Mouse (Mus musculus): ENCODE results near the gene Ldlrap1. TPM values are rescaled to one million over a fixed set of nuclear protein-coding genes. Genes with fewer than 3 reads are reported as not detected.

Ldlrap1 gene
- polyA plus RNA-seq, 1 experiment from 2014 or later = 19.6 TPM

DNA sequence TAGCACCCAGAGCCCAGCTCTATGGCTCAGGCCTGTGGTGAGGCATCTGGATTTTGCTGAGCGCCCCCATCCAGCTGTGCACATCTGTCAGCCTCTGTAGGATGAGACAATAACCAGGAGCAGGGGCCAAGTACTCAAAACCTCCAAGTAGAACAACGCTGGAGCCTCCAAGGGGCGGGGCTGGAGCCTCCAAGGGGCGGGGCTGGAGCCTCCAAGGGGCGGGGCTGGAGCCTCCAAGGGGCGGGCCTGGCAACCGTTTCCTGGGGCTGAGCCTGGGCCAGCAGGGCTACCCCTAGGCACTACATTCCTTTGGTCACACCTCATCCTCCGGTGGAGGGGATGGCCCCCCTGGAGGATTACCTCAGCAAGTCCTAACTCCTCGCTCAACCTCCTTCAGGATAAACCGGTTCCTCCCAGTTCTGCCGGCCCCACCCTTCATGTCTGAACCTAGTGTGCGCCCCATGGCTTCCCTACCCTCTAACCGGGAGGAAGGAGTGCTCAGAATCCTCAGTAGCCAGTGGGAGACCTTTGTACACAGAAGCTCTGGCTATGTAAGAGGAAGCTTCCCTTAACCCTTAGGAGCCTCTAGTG, 33.7 kb downstream of the Ldlrap1 start:
- Histone ChIP-seq H3K9ac (ENCODE audit: low read depth, low read length) (peak overlapping the region; percentile 1; the same call in 1 of the 2 replicates), H3K27me3 (replicated peaks; ENCODE audit: control insufficient read depth, insufficient read depth, low read length) (no peaks in the 10 kb centered on the region), H3K9me3 (ENCODE audit: control insufficient read depth, low read length) (no peaks in the 10 kb centered on the region), H3K36me3 (ENCODE audit: control insufficient read depth, insufficient read depth, low read length) (no peaks in the 10 kb centered on the region), H3K4me3 (ENCODE audit: low read length) (peak overlapping the region; percentile 11; the same call in 1 of the 2 replicates), H3K27ac (ENCODE audit: low read length) (peak overlapping the region; percentile 58), H3K4me2 (ENCODE audit: low read depth, low read length) (peak overlapping the region; percentile 44), H3K4me1 (ENCODE audit: control insufficient read depth, insufficient read depth, low read length) (peaks cover 37% of the 10 kb centered on the region)
- ATAC-seq = peak; percentile 95
- 5% methylated on average over 13 of the region's 13 CpGs for WGBS

DNA sequence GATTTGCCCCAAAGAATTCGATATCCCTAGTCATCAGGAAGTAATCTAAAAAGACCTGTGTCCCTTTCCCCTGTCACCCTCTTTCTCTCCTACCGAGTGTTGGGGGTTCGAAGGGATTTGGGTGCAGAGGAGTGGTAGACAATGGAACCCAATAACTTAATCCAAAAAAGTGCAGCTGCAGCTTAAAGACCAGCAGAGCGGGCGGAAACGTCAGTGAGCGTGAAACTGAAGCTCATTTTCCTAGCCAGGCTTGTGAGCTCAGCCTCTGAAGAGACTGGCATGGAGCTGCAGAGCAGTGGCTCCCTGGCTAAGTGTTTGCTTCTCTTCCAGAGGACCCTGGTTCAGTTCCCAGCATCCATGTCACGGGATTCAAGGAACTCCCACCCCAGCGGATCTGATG, 34.5 kb downstream of the Ldlrap1 start:
- WGBS = 66% methylated on average over 9 of the region's 9 CpGs
- Histone ChIP-seq H3K9me3 (ENCODE audit: control insufficient read depth, low read length) (no peaks in the 10 kb centered on the region), H3K4me1 (ENCODE audit: control insufficient read depth, insufficient read depth, low read length) (peaks cover 37% of the 10 kb centered on the region), H3K4me2 (ENCODE audit: low read depth, low read length) (no peak overlapping the region), H3K27ac (ENCODE audit: low read length) (peak overlapping the region; percentile 58), H3K27me3 (replicated peaks; ENCODE audit: control insufficient read depth, insufficient read depth, low read length) (no peaks in the 10 kb centered on the region), H3K9ac (ENCODE audit: low read depth, low read length) (no peak overlapping the region), H3K36me3 (ENCODE audit: control insufficient read depth, insufficient read depth, low read length) (no peaks in the 10 kb centered on the region), H3K4me3 (ENCODE audit: low read length) (no peak overlapping the region)
- ATAC-seq = no peak

DNA sequence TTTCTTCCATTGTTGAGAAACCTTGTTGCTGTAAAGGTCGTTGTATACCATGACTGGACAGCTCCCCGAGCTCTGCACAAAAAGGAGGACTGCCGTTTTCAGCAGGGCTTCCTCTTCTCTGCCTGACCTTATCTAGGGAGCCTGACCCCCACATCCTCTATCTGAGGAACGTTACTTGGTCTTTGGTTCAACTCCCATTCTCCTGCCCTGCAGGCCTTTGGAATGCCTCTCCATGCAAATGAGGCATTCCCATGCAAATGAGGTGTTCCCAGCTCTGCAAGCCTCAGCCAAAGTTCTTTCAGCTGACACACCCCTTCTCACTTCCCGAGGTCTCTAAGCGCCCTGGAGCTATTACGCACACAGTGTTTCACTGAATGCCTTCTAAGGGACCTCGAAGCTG, 37.7 kb downstream of the Ldlrap1 start:
- H3K4me1 ChIP-seq (ENCODE audit: control insufficient read depth, insufficient read depth, low read length) = peaks cover 44% of the 10 kb centered on the region
- H3K36me3 ChIP-seq (ENCODE audit: control insufficient read depth, insufficient read depth, low read length) = no peaks in the 10 kb centered on the region
- 9% methylated on average over 8 of the region's 8 CpGs for WGBS
- no peak overlapping the region for H3K9ac ChIP-seq (ENCODE audit: low read depth, low read length)
- peak overlapping the region; percentile 32 for H3K4me2 ChIP-seq (ENCODE audit: low read depth, low read length)
- no peaks in the 10 kb centered on the region for H3K27me3 ChIP-seq (replicated peaks; ENCODE audit: control insufficient read depth, insufficient read depth, low read length)
- no peaks in the 10 kb centered on the region for H3K9me3 ChIP-seq (ENCODE audit: control insufficient read depth, low read length)
- ATAC-seq = no peak
- H3K4me3 ChIP-seq (ENCODE audit: low read length) = no peak overlapping the region
- H3K27ac ChIP-seq (ENCODE audit: low read length) = no peak overlapping the region

DNA sequence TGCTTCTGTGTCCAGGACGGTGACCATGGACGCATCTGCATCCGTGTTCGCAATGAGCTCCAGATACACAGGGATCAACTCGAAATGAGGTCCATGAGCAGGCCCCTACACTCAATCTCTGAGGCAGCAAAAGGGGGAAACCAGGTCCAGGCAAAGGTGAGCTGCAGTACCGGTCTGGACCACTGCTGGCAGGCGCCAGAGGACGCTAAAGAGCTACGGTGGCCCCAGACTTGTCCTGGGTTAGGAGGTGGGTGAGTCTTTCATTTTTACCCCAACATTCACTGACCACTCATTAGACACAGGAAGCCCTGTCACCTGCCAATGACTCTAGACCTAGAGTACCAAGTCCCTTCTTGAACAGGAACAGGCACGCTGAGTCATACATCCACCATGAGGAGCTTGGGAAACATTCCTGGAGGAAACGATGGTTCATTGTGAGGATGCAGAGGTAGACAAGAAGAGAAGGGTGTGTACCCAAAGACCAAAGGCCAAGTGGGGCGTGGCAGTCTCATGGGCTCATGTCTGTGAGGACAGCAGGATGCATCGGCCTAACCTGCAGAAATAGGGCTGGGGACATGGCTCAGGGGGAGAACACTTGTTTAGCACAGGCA, 42.0 kb downstream of the Ldlrap1 start:
- H3K4me3 ChIP-seq (ENCODE audit: low read length) = no peak overlapping the region
- no peaks in the 10 kb centered on the region for H3K36me3 ChIP-seq (ENCODE audit: control insufficient read depth, insufficient read depth, low read length)
- ATAC-seq = peak; percentile 63
- no peaks in the 10 kb centered on the region for H3K9me3 ChIP-seq (ENCODE audit: control insufficient read depth, low read length)
- H3K4me2 ChIP-seq (ENCODE audit: low read depth, low read length) = no peak overlapping the region
- H3K27me3 ChIP-seq (replicated peaks; ENCODE audit: control insufficient read depth, insufficient read depth, low read length) = no peaks in the 10 kb centered on the region
- no peak overlapping the region for H3K9ac ChIP-seq (ENCODE audit: low read depth, low read length)
- 70% methylated on average over 13 of the region's 13 CpGs for WGBS
- peaks cover 29% of the 10 kb centered on the region for H3K4me1 ChIP-seq (ENCODE audit: control insufficient read depth, insufficient read depth, low read length)
- H3K27ac ChIP-seq (ENCODE audit: low read length) = peak overlapping the region; percentile 36; the same call in 1 of the 2 replicates

DNA sequence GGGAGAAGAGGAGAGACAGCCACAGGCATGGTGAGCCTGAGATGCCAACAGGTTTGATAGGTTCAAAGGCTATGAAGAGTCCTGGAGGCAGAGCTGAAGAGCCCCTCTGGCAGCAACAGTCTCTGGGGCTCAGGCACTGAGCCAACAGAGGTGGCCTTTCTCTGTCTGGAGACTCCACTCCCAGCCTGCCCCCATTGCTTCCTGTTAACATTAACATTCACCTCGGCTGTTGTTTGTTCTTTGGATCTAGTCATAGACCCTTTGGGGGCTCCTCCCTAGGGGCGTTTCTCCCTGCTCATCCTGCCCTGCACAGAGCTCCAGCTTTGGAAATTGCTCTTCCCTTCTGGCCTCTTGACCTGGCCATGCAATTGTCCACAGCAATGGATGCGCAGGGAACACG, 42.9 kb downstream of the Ldlrap1 start:
- Histone ChIP-seq H3K27ac (ENCODE audit: low read length) (no peak overlapping the region), H3K9ac (ENCODE audit: low read depth, low read length) (no peak overlapping the region), H3K4me2 (ENCODE audit: low read depth, low read length) (no peak overlapping the region), H3K4me3 (ENCODE audit: low read length) (no peak overlapping the region), H3K27me3 (replicated peaks; ENCODE audit: control insufficient read depth, insufficient read depth, low read length) (no peaks in the 10 kb centered on the region), H3K36me3 (ENCODE audit: control insufficient read depth, insufficient read depth, low read length) (no peaks in the 10 kb centered on the region), H3K4me1 (ENCODE audit: control insufficient read depth, insufficient read depth, low read length) (peaks cover 21% of the 10 kb centered on the region), H3K9me3 (ENCODE audit: control insufficient read depth, low read length) (no peaks in the 10 kb centered on the region)
- WGBS = 31% methylated on average over 4 of the region's 4 CpGs
- ATAC-seq = no peak

DNA sequence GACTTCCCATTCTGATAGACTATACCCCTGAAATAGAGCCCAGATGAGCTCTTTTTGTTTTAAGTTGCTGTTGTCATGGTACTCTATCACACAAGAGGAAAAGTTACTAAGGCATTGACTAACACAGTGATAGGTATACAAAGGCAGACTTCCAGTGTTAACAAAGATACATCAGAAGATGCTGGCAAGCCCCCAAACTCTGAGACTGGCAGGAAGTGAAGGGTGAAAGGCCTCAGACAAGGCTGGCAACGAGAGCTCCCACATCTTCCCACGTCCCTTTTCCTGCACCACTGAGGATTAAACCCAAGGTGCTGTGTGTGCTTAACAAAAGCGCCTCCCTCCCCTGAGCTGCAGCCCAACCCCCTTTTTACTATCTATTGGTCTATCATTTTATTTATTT, 44.6 kb downstream of the Ldlrap1 start:
- Histone ChIP-seq H3K27me3 (replicated peaks; ENCODE audit: control insufficient read depth, insufficient read depth, low read length) (no peaks in the 10 kb centered on the region), H3K4me3 (ENCODE audit: low read length) (no peak overlapping the region), H3K9ac (ENCODE audit: low read depth, low read length) (no peak overlapping the region), H3K36me3 (ENCODE audit: control insufficient read depth, insufficient read depth, low read length) (no peaks in the 10 kb centered on the region), H3K4me2 (ENCODE audit: low read depth, low read length) (no peak overlapping the region), H3K27ac (ENCODE audit: low read length) (no peak overlapping the region), H3K4me1 (ENCODE audit: control insufficient read depth, insufficient read depth, low read length) (peaks cover 15% of the 10 kb centered on the region), H3K9me3 (ENCODE audit: control insufficient read depth, low read length) (no peaks in the 10 kb centered on the region)
- WGBS = 64% methylated on average over 3 of the region's 3 CpGs
- ATAC-seq = no peak

DNA sequence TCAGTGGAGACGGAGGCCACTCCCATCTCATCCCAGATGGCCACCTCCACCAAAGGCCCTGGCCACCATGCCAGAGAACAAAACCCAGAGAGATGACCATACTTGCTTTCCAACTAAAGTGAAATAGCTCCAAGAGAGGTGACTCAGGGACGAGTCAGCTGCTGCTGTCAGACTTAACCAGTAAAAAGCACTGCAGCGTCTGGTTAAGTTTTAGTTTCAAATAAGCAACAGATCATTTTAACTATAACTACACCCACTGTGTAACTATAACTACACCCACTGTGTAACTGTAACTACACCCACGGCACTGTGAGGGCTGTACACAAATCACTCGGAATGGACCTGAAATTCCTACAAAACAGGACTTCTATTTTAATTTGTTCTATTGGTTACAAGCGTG, 46.7 kb downstream of the Ldlrap1 start:
- Histone ChIP-seq H3K4me1 (ENCODE audit: control insufficient read depth, insufficient read depth, low read length) (peaks cover 15% of the 10 kb centered on the region), H3K27me3 (replicated peaks; ENCODE audit: control insufficient read depth, insufficient read depth, low read length) (no peaks in the 10 kb centered on the region), H3K4me2 (ENCODE audit: low read depth, low read length) (no peak overlapping the region), H3K27ac (ENCODE audit: low read length) (no peak overlapping the region), H3K4me3 (ENCODE audit: low read length) (no peak overlapping the region), H3K9me3 (ENCODE audit: control insufficient read depth, low read length) (no peaks in the 10 kb centered on the region), H3K9ac (ENCODE audit: low read depth, low read length) (no peak overlapping the region), H3K36me3 (ENCODE audit: control insufficient read depth, insufficient read depth, low read length) (no peaks in the 10 kb centered on the region)
- no peak for ATAC-seq
- WGBS = 84% methylated on average over 6 of the region's 6 CpGs

DNA sequence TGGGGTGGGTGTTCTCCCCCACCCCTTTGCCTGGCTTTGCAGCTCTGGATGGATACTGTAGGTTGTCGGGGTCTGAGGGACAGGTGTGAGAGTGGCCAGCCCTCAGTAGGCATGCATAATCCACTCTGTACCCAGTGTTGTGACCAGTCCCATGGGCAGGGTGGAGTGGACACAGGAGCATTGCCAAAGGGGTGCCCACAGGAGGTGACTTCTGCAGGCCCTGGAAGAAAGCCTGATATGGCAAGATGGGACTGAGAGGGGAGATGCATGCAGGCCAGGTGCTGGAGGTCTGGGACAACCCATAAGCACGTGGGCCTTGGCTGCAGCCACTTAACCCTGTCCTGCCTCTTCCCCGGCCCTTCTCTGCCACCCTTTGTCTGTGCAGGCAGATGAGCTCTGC, 47.5 kb downstream of the Ldlrap1 start:
- Histone ChIP-seq H3K9me3 (ENCODE audit: control insufficient read depth, low read length) (no peaks in the 10 kb centered on the region), H3K9ac (ENCODE audit: low read depth, low read length) (no peak overlapping the region), H3K4me2 (ENCODE audit: low read depth, low read length) (no peak overlapping the region), H3K4me3 (ENCODE audit: low read length) (no peak overlapping the region), H3K36me3 (ENCODE audit: control insufficient read depth, insufficient read depth, low read length) (no peaks in the 10 kb centered on the region), H3K27me3 (replicated peaks; ENCODE audit: control insufficient read depth, insufficient read depth, low read length) (no peaks in the 10 kb centered on the region), H3K4me1 (ENCODE audit: control insufficient read depth, insufficient read depth, low read length) (peaks cover 10% of the 10 kb centered on the region), H3K27ac (ENCODE audit: low read length) (no peak overlapping the region)
- WGBS = 68% methylated on average over 3 of the region's 3 CpGs
- ATAC-seq = no peak

DNA sequence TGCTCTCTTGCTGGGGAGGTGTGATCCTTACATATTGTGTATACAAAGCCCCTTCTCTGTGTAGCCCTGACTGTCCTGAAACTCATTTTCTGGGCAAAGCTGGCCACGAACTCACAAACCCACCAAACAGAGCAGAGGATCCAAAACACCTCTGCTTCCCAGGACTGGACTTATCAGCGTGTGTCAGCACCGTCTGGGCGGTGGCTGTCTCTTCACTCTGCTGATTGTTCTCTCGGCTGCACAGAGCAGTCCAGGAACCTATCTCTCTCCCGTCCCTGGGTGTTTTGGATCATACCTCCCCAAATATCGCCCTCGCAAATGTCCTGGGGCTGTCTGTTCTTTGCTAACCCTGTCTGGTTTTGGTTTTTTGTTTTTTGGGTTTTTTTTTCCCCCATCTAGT, 48.3 kb downstream of the Ldlrap1 start:
- 78% methylated on average over 8 of the region's 8 CpGs for WGBS

More for the DNA sequence above, 48.3 kb downstream of the Ldlrap1 start:
- no peak overlapping the region for H3K4me2 ChIP-seq (ENCODE audit: low read depth, low read length)
- H3K36me3 ChIP-seq (ENCODE audit: control insufficient read depth, insufficient read depth, low read length) = no peaks in the 10 kb centered on the region
- no peak overlapping the region for H3K4me3 ChIP-seq (ENCODE audit: low read length)
- H3K4me1 ChIP-seq (ENCODE audit: control insufficient read depth, insufficient read depth, low read length) = 0 out of 2 replicates have a peak, but pooled peaks cover 2% of the 10 kb centered on the region
- H3K9ac ChIP-seq (ENCODE audit: low read depth, low read length) = no peak overlapping the region
- no peak overlapping the region for H3K27ac ChIP-seq (ENCODE audit: low read length)
- H3K9me3 ChIP-seq (ENCODE audit: control insufficient read depth, low read length) = no peaks in the 10 kb centered on the region
- no peaks in the 10 kb centered on the region for H3K27me3 ChIP-seq (replicated peaks; ENCODE audit: control insufficient read depth, insufficient read depth, low read length)
- no peak for ATAC-seq
